Comparison of ENCODE assay signal across 9 mouse cellular contexts in genomic region chr2:129514923-129515920, GRCm38 (mm10). TPM values are rescaled to one million over a fixed set of nuclear protein-coding genes. Genes with fewer than 3 reads are reported as not detected.
DNase-seq lines count a peak whose midpoint lies in the region; TF ChIP-seq lines count a peak whose summit lies in the region.
"Had no signal": no experiment of that assay in that cellular context is flagged by ENCODE, and none has a peak within 500 bp of the region (broad histone marks: within the 10 kb centered on the region; RNA-seq: fewer than 3 reads in every experiment).

No protein-coding gene starts in this region.

- 70% methylated on average over 16 of the region's 16 CpGs for WGBS in liver, adult 2 months

- H3K36me3 ChIP-seq in liver, adult 2 months (ENCODE audit: control insufficient read depth, insufficient read depth, low read length), result no peaks in the 10 kb centered on the region
- H3K36me3 ChIP-seq: neural tube, embryonic 13.5 days had no signal

- H3K9ac ChIP-seq in liver, adult 2 months (ENCODE audit: low read depth, low read length), result no peak overlapping the region
- H3K9ac ChIP-seq: neural tube, embryonic 13.5 days had no signal

- H3K27ac ChIP-seq in liver, adult 2 months (replicated peaks; ENCODE audit: insufficient read depth, low read depth, low read length), result peak overlapping the region; percentile 84
- H3K27ac ChIP-seq: neural tube, embryonic 13.5 days had no signal

- no peak overlapping the region for H3K4me3 ChIP-seq in liver, adult 2 months (ENCODE audit: insufficient read depth, low read depth, low read length)
- H3K4me3 ChIP-seq: neural tube, embryonic 13.5 days had no signal

- TF ChIP-seq POLR2A in liver, adult 2 months (IDR thresholded peaks at IDR 0.05; ENCODE audit: extremely low read depth, insufficient read depth, low read length), result no peak

- no peaks in the 10 kb centered on the region for H3K79me2 ChIP-seq in liver, adult 2 months (ENCODE audit: control insufficient read depth, insufficient read depth, low read length)

- no peaks in the 10 kb centered on the region for H3K27me3 ChIP-seq in liver, adult 2 months (ENCODE audit: control insufficient read depth, insufficient read depth, low read length)
- H3K27me3 ChIP-seq: neural tube, embryonic 13.5 days had no signal

- no peak for TF ChIP-seq CTCF in liver, adult 2 months (IDR thresholded peaks at IDR 0.05; ENCODE audit: low read depth, low read length)

- DNase-seq in adrenal gland, adult 8-10 months, result peak; percentile 10
- DNase-seq in adrenal gland, adult 18-20 months (ENCODE audit: low spot score in 2 of 2), result no peak
- DNase-seq in layer of hippocampus, adult 9-11 months, result peak; percentile 81
- DNase-seq in layer of hippocampus, postnatal 14 days (ENCODE audit: low spot score in 2 of 2), result no peak
- DNase-seq in liver, adult 2 months (ENCODE audit: extremely low read depth, low read depth, low spot score), result peak; percentile 32
- DNase-seq in skeletal muscle tissue, adult 2 months (ENCODE audit: low read depth, low spot score), result peak; percentile 11
- DNase-seq in ovary, postnatal 14 days (ENCODE audit: low spot score), result no peak
- DNase-seq in thymus, postnatal 4 days, result no peak

- peaks cover 6% of the 10 kb centered on the region; the same call in 1 of the 2 replicates for H3K4me1 ChIP-seq in liver, adult 2 months (ENCODE audit: control insufficient read depth, insufficient read depth, low read length)

RNA-seq across cellular contexts. Expression of gene F830045P16Rik, which starts 21.2 kb away (rescaled TPM):
- not detected for total RNA-seq in adrenal gland, adult 8-10 months (2022)
- not detected for total RNA-seq in adrenal gland, adult 18-20 months (2021)
- under 1 TPM; 0.32 to 0.38 TPM for total RNA-seq in layer of hippocampus, postnatal 14 days (2021)
- not detected in 2 replicates for total RNA-seq in liver, adult 2 months (2014; rRNA removed)
- polyA plus RNA-seq in liver, adult 2 months (2012; rRNA removed), result not detected in 2 replicates
- polyA plus RNA-seq: neural tube, embryonic 13.5 days had no signal

Comparison
In these comparisons a context has a peak if more than half of its experiments do, and no peak if none do; other contexts are left out.
1. DNase-seq: peak in adrenal gland, adult 8-10 months (single experiment), layer of hippocampus, adult 9-11 months (single experiment), liver, adult 2 months (single experiment) and skeletal muscle tissue, adult 2 months (single experiment); none in adrenal gland, adult 18-20 months (0 of 2), layer of hippocampus, postnatal 14 days (0 of 2), ovary, postnatal 14 days (single experiment) and thymus, postnatal 4 days (single experiment).